Mouse (Mus musculus) stomach, postnatal 0 days (tissue): ENCODE measurements around the gene E130114P18Rik. TPM values are rescaled to one million over a fixed set of nuclear protein-coding genes. Genes with fewer than 3 reads are reported as not detected.

ENCODE experiments used
- ATAC-seq: fragments of 200-750 bp; cut with Nextera tagmentation; 2 replicates; pipeline ENCODE4 v1.8.0; 2017; ENCODE audit not compliant: low FRiP score, low TSS enrichment
- DNase-seq: peaks from one replicate; pipeline ENCODE4 v3.0.0-alpha.2; 2016; ENCODE audit warnings: low spot score
- H3K27ac ChIP-seq: fragments of 300-500 bp; sonication (generic); replicated peaks from 2 replicates; pipeline ENCODE4 v1.5.1; 2014; ENCODE audit warnings: mild to moderate bottlenecking, control low read depth
- H3K27me3 ChIP-seq: fragments of 300-500 bp; sonication (generic); 2 replicates; pipeline ENCODE4 v1.6.1; 2014; ENCODE audit warnings: low read length; ENCODE audit not compliant: control insufficient read depth, insufficient read depth
- H3K36me3 ChIP-seq: fragments of 300-500 bp; sonication (generic); 2 replicates; pipeline ENCODE4 v1.6.1; 2014; ENCODE audit warnings: low read length, mixed read lengths; ENCODE audit not compliant: control insufficient read depth, insufficient read depth
- H3K4me1 ChIP-seq: fragments of 300-500 bp; sonication (generic); replicated peaks from 2 replicates; pipeline ENCODE4 v1.6.1; 2014; ENCODE audit warnings: antibody characterized with exemption; ENCODE audit not compliant: control insufficient read depth, insufficient read depth
- H3K4me2 ChIP-seq: fragments of 300-500 bp; sonication (generic); replicated peaks from 2 replicates; pipeline ENCODE4 v1.6.1; 2014; ENCODE audit warnings: low read depth, mild to moderate bottlenecking, control low read depth, moderate library complexity
- H3K4me3 ChIP-seq: fragments of 300-500 bp; sonication (generic); 2 replicates; pipeline ENCODE4 v1.5.1; 2014; ENCODE audit warnings: low read depth, low read length, control low read depth
- H3K9ac ChIP-seq: fragments of 300-500 bp; sonication (generic); 2 replicates; pipeline ENCODE4 v1.6.1; 2014; ENCODE audit warnings: mild to moderate bottlenecking, low read length, control low read depth, mixed read lengths
- H3K9me3 ChIP-seq: fragments of 300-500 bp; sonication (generic); 2 replicates; pipeline ENCODE4 v1.6.1; 2016; ENCODE audit warnings: low read length; ENCODE audit not compliant: control insufficient read depth
- CTCF ChIP-seq: IDR thresholded peaks from 2 replicates; pipeline ENCODE4 v1.5.1; 2016; ENCODE audit warnings: antibody characterized with exemption, low read depth, mild to moderate bottlenecking, moderate library complexity
- EP300 ChIP-seq: optimal IDR thresholded peaks from 2 replicates; pipeline ENCODE3; 2016; ENCODE audit warnings: antibody characterized with exemption
- WGBS: fragments of 180-500 bp; shearing (Covaris S2); extraction: QIAGEN DNeasy Blood & Tissue Kit; methylation state at CpG from one replicate; pipeline ENCODE4 v1.1.7; 2014; 5-methylcytosine and 5-hydroxymethylcytosine counted together
- polyA plus RNA-seq: library from polyadenylated mRNA; unstranded; fragments of >200 nt; fragmentation: Nextera tagmentation; extraction: Ambion mirVana; gene quantifications from 2 replicates; pipeline ENCODE4 v1.2.1, GENCODE M21; 2015

Gene E130114P18Rik
- polyA plus RNA-seq, 1 experiment from 2014 or later, result 1.2 TPM

DNA sequence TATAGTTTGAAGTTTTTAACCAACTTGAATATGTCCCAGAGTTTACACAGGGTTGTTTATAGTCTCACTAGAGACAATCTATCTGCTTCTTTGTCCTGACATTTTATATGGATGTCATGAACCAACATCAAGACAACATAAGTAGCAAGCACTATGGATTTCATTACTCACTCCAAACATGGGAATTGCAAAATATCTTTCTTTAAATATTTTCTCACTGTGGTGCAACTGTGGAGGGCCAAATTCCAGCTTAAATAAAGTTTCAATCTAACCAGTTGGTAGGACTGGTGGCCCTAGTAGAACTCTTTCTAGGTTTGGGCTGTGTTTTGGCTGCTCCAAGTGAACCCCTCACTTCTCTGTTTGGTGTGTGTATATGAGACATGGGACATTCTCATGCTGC lies 38.1 kb upstream of the E130114P18Rik start:
- no peaks in the 10 kb centered on the region for H3K36me3 ChIP-seq
- no peaks in the 10 kb centered on the region for H3K4me1 ChIP-seq
- H3K27ac ChIP-seq, result no peak overlapping the region
- no peak for DNase-seq
- no peak for ATAC-seq
- H3K9ac ChIP-seq, result no peak overlapping the region
- no peaks in the 10 kb centered on the region for H3K27me3 ChIP-seq
- no peaks in the 10 kb centered on the region for H3K9me3 ChIP-seq
- H3K4me3 ChIP-seq, result no peak overlapping the region
- no peak for TF ChIP-seq CTCF
- TF ChIP-seq EP300, result no peak
- no peak overlapping the region for H3K4me2 ChIP-seq

DNA sequence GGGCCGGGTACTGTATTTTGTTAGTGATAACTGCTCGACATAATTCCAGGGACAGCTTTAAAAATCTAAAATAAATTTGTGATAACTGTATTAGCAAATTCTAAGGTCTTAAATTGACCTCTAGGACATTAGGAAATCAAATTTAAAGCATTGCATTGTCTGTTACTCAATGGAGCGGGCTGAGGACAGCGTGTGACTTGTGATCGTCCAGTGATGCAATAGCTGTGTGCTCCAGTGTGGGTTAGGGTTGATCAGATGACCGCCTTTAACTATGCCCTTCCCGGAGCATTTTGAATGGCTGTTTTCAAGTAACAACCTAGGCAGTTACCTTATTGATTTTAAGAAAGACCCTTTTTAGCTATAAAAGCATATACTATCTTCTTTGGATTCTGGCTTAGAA lies 36.6 kb upstream of the E130114P18Rik start:
- H3K9ac ChIP-seq, result no peak overlapping the region
- no peaks in the 10 kb centered on the region for H3K27me3 ChIP-seq
- no peaks in the 10 kb centered on the region for H3K36me3 ChIP-seq
- TF ChIP-seq EP300 (no peak), CTCF (no peak)
- DNase-seq, result no peak
- H3K4me2 ChIP-seq, result no peak overlapping the region
- H3K9me3 ChIP-seq, result no peaks in the 10 kb centered on the region
- H3K4me1 ChIP-seq, result no peaks in the 10 kb centered on the region
- WGBS, result 81% methylated on average over 7 of the region's 7 CpGs
- H3K27ac ChIP-seq, result no peak overlapping the region
- H3K4me3 ChIP-seq, result no peak overlapping the region
- no peak for ATAC-seq

DNA sequence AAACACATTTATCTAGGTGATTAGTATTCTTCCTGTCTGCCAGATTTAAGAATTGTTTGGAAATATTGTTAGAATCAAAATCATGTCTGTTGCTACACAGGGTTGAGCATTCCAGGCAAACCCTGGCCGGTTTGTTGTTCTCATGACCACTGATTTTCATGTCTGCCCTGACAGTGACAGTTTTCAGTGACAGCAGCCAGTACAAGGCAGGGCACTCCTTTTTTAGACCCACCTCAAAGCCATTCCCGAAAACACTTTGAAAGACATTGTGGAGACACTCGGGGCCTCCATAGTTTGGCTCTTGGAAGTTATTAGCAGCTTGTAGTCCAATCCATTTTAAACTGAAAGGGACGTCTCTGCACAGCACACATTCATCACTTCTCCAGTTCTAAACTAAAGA lies 36.1 kb upstream of the E130114P18Rik start:
- Histone ChIP-seq H3K4me2 (no peak overlapping the region), H3K27ac (0 out of 2 replicates have a peak overlapping the region, but pooled peaks have one; percentile 37), H3K9ac (no peak overlapping the region), H3K9me3 (no peaks in the 10 kb centered on the region), H3K4me1 (no peaks in the 10 kb centered on the region), H3K36me3 (no peaks in the 10 kb centered on the region), H3K4me3 (no peak overlapping the region), H3K27me3 (no peaks in the 10 kb centered on the region)
- TF ChIP-seq CTCF, result no peak
- TF ChIP-seq EP300, result no peak
- ATAC-seq (no peak), DNase-seq (no peak)
- 49% methylated on average over 4 of the region's 4 CpGs for WGBS

DNA sequence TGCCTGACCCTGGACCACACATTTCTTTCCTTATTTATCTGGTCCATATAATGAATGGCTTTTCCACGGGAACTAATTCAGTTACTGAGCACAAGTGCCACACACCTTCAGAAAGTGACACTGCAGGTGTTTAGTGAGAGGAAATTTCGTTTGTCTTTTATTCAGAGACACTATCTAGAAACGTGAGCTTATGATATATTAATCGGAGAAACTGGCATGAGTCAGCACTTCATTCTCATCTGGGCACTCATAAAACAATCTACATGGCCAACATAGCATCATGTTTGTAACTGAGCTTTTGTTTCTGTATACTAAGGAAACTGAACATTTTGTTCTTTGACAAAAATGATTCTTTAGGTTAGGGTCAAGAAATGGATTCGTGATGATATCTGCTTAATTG lies 35.2 kb upstream of the E130114P18Rik start:
- Histone ChIP-seq H3K4me1 (no peaks in the 10 kb centered on the region), H3K9ac (no peak overlapping the region), H3K36me3 (no peaks in the 10 kb centered on the region), H3K9me3 (no peaks in the 10 kb centered on the region), H3K27ac (no peak overlapping the region), H3K27me3 (no peaks in the 10 kb centered on the region), H3K4me3 (no peak overlapping the region), H3K4me2 (no peak overlapping the region)
- DNase-seq (no peak), ATAC-seq (no peak)
- WGBS, result 58% methylated on average over 5 of the region's 5 CpGs
- no peak for TF ChIP-seq CTCF
- TF ChIP-seq EP300, result no peak

DNA sequence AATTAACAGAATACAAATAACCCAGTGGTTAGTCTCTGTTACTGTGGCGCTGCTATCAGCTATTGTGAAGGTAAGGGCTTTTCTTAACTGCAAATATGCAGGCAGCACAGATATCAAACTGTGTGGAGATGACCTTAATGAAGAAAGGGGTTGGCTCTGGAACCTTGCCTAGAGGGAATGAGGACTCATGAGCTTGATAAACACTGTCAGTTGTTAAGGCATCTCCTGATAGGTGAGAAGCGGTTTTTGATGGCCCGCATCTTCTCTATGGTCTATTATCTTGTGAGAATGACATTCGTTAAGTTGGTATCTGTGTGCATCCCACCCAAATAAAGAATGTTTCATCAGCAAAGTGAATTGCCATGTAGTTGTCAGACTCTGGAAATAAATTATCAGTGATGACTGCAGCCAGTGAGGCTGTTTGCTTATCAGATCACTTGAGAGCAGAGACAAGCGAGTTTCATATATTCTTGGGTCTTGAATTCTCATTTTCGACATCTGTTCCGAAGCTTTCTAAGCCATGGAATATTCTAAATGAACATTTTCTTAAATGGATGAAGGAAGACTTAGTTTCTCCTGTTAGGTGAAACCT lies 32.6 kb upstream of the E130114P18Rik start:
- no peak for TF ChIP-seq EP300
- no peak for TF ChIP-seq CTCF
- no peak for DNase-seq
- no peak overlapping the region for H3K9ac ChIP-seq
- 82% methylated on average over 7 of the region's 7 CpGs for WGBS
- no peaks in the 10 kb centered on the region for H3K4me1 ChIP-seq
- H3K27me3 ChIP-seq, result no peaks in the 10 kb centered on the region
- no peak overlapping the region for H3K4me3 ChIP-seq
- H3K9me3 ChIP-seq, result no peaks in the 10 kb centered on the region
- no peaks in the 10 kb centered on the region for H3K36me3 ChIP-seq
- no peak overlapping the region for H3K4me2 ChIP-seq
- no peak for ATAC-seq
- H3K27ac ChIP-seq, result no peak overlapping the region

DNA sequence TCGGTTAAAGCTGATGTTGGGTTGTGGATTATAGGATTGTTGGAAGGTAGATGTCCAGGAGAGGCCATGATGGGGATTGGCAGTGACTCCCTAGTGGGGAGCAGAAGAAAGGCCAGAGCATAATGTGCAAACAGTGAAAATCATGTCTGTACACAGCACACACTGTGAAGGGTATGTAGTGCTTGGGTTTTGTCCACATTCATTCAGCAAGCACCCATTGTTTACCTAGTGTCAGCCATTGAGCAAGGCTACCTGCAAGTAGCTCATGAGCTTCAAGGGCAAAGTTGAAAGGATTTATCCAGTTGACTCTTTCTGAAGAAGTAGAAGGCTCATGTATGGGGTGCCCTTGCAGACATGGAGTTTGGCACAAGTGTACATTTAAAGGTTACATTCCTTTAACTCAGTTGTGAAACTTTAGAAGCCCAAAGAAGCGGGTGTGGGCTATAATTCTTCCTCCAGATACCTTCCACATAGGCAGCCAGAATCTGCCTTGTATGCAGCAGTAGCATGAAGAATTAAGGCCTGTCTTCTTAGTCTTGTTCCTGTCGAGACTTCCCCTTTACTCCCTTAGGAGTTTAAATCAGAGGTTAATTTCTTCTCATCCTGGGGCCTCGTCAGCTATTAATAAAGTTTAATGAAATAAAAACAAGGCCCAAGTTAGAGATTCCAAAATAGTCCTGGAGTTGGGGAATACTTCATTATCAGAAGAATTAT lies 31.9 kb upstream of the E130114P18Rik start:
- 60% methylated on average over 4 of the region's 4 CpGs for WGBS
- Histone ChIP-seq H3K36me3 (no peaks in the 10 kb centered on the region), H3K4me3 (no peak overlapping the region), H3K9me3 (no peaks in the 10 kb centered on the region), H3K27me3 (no peaks in the 10 kb centered on the region), H3K4me1 (no peaks in the 10 kb centered on the region), H3K9ac (no peak overlapping the region), H3K4me2 (no peak overlapping the region), H3K27ac (no peak overlapping the region)
- TF ChIP-seq CTCF, result no peak
- TF ChIP-seq EP300, result no peak
- ATAC-seq (peak; percentile 64; the same call in 1 of the 2 replicates), DNase-seq (no peak)
